Mouse (Mus musculus) cerebellum, adult 2 months (tissue): Measurements from ENCODE around the gene Fabp3. TPM values are rescaled to one million over a fixed set of nuclear protein-coding genes. Genes with fewer than 3 reads are reported as not detected.

Experiments
- DNase-seq, 2 experiments: peaks; one replicate each; pipeline ENCODE4 v3.0.0; 2021
- H3K27ac ChIP-seq: fragments of 200-500 bp; 2 replicates; pipeline ENCODE4 v1.5.1; 2012; ENCODE audit warnings: low read length, control low read depth, inconsistent platforms; ENCODE audit not compliant: insufficient read depth
- H3K27me3 ChIP-seq: fragments of 200-500 bp; 2 replicates; pipeline ENCODE4 v1.6.1; 2012; ENCODE audit warnings: inconsistent platforms, mild to moderate bottlenecking, low read length, moderate library complexity; ENCODE audit not compliant: control insufficient read depth, insufficient read depth
- H3K4me1 ChIP-seq: fragments of 200-500 bp; 2 replicates; pipeline ENCODE4 v1.6.1; 2011; ENCODE audit warnings: low read length; ENCODE audit not compliant: control insufficient read depth, insufficient read depth
- H3K4me3 ChIP-seq: fragments of 200-500 bp; replicated peaks from 2 replicates; pipeline ENCODE3; 2011; ENCODE audit warnings: mild to moderate bottlenecking, low read depth, low read length, control low read depth; ENCODE audit not compliant: insufficient read depth
- CTCF ChIP-seq: fragments of 200-500 bp; IDR thresholded peaks from 2 replicates; pipeline ENCODE4 v1.5.1; 2011; ENCODE audit warnings: low read depth, mild to moderate bottlenecking, control low read depth, low read length, moderate library complexity, borderline replicate concordance; ENCODE audit not compliant: insufficient read depth
- POLR2A ChIP-seq: fragments of 200-500 bp; IDR thresholded peaks from 2 replicates; pipeline ENCODE4 v1.6.1; 2011; ENCODE audit warnings: low read length, control low read depth, borderline replicate concordance; ENCODE audit not compliant: insufficient read depth
- WGBS: fragments of 180-500 bp; shearing (Covaris S2); methylation state at CpG from one replicate; pipeline ENCODE4 v1.1.7; 2018; 5-methylcytosine and 5-hydroxymethylcytosine counted together
- polyA plus RNA-seq: library from polyadenylated mRNA; depleted of rRNA; stranded (reverse); fragments of >200 nt; gene quantifications from 2 replicates; pipeline ENCODE4 v1.2.3, GENCODE M21; 2012

The Fabp3 gene
- polyA plus RNA-seq, 1 experiment, result 196 TPM

DNA sequence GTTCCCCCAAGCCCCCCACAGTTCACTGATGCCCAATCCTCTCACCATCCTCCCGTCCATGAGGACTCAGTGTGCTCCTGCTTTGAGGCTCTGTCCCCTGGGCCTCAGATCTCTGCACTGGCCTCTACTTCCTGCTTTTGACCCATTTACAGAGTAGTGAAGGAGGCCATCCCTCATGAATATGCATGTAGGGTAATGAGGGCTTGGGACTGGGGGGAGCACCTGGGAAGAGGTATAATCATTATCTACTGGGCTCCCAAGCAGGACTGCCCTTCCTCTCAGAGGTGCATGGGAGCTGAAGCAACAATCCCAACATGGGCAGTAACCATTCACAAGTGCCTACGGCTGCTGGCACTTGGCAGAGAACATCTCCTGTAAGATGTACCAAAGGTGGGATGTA, 29.3 kb upstream of the Fabp3 start, which contains the start of gene Serinc2:
Gene Serinc2 (minus strand): TSS at position 101 of the 400 bp plus-strand sequence.
- Histone ChIP-seq H3K27ac (no peak within 1 kb of the TSS), H3K4me3 (no peak within 1 kb of the TSS), H3K27me3 (no peaks in the 10 kb centered on the region), H3K4me1 (peaks cover 9% of the 10 kb centered on the region)
- 70% methylated on average over 2 of the region's 2 CpGs for WGBS
- no peak for TF ChIP-seq POLR2A
- DNase-seq, result no peak

DNA sequence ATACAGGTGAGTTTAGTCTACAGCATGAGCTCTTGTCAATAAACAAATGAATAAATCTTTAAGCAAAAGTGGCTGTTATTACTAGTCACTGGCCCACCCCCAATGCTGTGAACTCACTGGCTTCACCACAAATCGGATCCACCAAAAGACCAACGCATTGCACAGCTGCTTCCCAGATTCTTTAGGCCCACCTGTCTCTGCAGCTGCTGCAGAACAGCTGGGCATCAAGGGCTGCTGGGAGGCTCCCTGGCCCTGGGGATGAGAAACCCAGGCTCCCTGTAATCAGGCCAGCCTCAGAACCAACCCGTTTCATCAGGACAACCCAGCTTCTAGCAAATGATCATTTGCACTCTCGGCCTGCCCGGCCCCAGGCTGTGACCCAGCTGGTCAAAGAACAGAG, 25.5 kb upstream of the Fabp3 start:
- TF ChIP-seq CTCF (no peak), POLR2A (no peak)
- no peak overlapping the region for H3K27ac ChIP-seq
- 67% methylated on average over 5 of the region's 5 CpGs for WGBS
- DNase-seq, result no peak
- H3K4me3 ChIP-seq, result no peak overlapping the region
- H3K4me1 ChIP-seq, result no peaks in the 10 kb centered on the region
- H3K27me3 ChIP-seq, result no peaks in the 10 kb centered on the region

DNA sequence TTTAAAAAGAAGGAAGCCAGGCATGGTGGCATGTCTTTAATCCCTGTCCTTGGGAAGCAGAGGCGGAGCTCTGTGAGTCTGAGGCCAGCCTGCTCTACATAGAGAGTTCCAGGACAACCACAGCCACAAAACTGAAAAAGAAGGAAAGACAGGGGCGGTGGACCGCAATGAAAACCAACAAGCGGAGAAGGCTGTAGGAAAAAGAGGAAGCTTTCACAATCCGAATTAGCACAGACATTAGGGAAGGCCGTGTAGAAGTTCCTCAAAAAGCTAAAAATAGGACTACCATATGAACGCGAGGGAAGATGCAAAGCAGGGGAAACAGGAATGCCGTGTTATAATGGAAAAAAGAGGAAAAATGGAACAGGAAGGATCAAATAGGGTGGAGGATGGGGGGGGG, 24.6 kb upstream of the Fabp3 start:
- Histone ChIP-seq H3K4me1 (no peaks in the 10 kb centered on the region), H3K27ac (no peak overlapping the region), H3K4me3 (no peak overlapping the region), H3K27me3 (no peaks in the 10 kb centered on the region)
- 89% methylated on average over 9 of the region's 9 CpGs for WGBS
- TF ChIP-seq CTCF, result no peak
- no peak for TF ChIP-seq POLR2A
- DNase-seq, result no peak

DNA sequence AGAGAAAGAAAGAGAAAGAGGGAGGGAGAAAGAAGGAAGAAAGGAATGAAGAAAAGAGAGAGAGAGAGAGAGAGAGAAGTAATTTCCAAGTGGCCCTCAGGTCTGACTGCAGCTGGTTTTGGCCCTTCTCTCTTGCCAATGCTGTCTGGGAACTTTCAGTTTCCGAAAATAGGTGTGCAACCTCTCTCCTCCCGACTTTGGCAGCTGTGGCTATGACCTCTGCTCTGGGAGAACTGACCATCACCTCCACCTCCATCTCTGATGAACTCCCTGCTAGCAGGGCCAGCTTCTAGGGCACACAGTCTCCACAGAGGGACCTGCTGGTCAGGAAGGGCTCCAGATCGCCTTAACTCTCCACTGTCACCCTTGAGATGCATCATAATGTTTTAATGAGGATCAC, 21.9 kb upstream of the Fabp3 start:
- no peak for TF ChIP-seq POLR2A
- TF ChIP-seq CTCF, result no peak
- Histone ChIP-seq H3K4me1 (no peaks in the 10 kb centered on the region), H3K4me3 (no peak overlapping the region), H3K27me3 (no peaks in the 10 kb centered on the region), H3K27ac (no peak overlapping the region)
- DNase-seq, result no peak
- WGBS, result 67% methylated on average over 3 of the region's 3 CpGs

DNA sequence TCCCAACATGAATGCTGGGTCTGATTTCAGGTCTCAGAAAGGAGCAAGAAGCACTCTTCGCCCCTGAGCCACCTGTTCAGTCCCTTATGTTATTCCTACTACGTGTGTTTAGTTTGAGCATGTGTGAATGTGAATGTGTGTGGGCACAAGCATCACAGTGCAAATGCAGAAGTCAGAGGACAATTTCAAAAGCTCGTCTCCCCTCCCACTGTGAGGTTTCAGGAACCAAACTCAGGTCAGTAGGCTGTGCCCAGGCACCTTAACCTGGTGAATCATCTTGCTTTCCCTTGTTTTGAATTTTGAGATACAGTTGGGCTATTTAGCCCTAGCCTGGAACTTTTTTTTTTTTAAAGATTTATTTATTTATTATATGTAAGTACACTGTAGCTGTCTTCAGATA, 18.6 kb upstream of the Fabp3 start:
- 83% methylated on average over 3 of the region's 3 CpGs for WGBS
- Histone ChIP-seq H3K27me3 (no peaks in the 10 kb centered on the region), H3K4me3 (no peak overlapping the region), H3K4me1 (no peaks in the 10 kb centered on the region), H3K27ac (no peak overlapping the region)
- no peak for TF ChIP-seq POLR2A
- no peak for TF ChIP-seq CTCF
- no peak for DNase-seq

DNA sequence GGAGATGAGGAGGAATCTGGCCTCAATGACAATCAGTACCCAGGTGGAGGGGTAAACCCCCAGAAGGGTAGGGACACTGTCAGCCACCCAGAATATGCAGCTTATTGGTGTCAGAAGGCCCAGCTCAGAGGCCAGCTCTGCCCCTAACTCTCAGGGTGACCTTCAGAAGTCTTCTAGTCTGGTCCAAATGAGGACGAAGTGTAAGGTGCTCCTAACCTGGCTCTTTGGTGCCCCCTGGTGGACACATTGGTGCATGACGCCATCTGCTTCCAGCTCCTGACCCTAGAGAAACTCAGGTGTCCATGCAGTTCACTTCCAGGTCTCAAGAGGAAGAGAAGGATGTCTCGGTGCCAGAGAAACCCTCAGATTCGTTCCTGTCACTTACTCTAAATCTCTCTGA, 16.1 kb upstream of the Fabp3 start:
- H3K4me3 ChIP-seq, result no peak overlapping the region
- H3K27ac ChIP-seq, result no peak overlapping the region
- peak; percentile 78 to 89 for DNase-seq
- no peaks in the 10 kb centered on the region for H3K27me3 ChIP-seq
- TF ChIP-seq POLR2A (no peak), CTCF (peak; percentile 98)
- WGBS, result 0% methylated on average over 4 of the region's 4 CpGs
- H3K4me1 ChIP-seq, result no peaks in the 10 kb centered on the region

DNA sequence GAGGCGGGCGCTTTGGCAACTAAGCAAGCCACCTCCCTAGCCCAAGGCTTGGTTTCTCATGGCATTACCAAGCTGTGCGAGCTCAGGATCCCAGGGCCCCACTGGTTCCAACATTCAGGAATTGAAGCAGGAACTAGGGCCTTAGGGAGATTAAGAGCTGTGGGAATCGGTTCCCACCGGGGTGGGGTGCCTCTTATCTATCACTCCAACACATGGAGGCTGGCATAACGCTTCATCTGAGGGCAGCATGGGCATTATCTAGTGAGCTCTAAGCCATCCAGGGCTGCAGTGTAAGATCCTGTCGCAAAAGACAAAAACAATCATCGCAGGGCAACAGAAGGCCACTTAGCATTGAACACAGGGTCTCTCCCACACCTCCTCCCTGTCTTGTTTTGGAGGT, 13.9 kb upstream of the Fabp3 start:
- DNase-seq, result no peak
- Histone ChIP-seq H3K4me3 (no peak overlapping the region), H3K4me1 (peaks cover 13% of the 10 kb centered on the region), H3K27me3 (no peaks in the 10 kb centered on the region), H3K27ac (no peak overlapping the region)
- 87% methylated on average over 8 of the region's 8 CpGs for WGBS
- TF ChIP-seq CTCF, result no peak
- no peak for TF ChIP-seq POLR2A

DNA sequence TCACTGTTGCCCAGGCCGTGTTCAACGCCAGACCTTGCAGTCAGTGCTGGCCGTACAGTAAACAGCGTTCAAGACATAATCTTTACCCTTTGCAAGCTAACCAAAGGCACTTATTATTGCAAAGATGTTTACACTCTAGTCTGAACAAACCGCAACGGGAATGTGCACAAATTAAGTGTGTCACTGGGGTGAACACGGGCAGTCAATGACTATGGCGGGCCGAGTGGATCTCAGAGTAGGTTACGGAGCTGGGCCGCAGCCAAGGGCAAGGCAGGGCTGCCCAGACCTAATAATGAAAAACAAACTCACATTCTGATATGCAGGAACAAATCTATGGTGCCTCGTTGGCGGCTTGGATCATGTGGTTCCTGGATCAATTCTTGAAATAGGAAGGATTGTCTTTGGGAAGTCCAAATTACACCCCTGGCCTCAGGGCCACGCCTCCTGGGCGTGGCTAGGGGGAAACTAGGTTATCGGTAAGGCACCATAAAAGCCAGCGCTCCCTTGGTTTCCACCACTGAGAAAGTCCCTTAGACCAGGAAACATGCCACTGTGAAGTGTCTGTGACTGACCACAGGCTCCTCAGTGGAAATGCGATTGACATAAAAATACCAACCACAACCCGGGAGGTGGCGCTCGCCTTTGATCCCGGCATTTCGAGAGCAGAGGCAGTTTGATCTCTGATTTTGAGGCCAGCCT, 13.2 kb upstream of the Fabp3 start:
- Histone ChIP-seq H3K4me1 (peaks cover 20% of the 10 kb centered on the region), H3K27me3 (no peaks in the 10 kb centered on the region), H3K27ac (no peak overlapping the region), H3K4me3 (no peak overlapping the region)
- TF ChIP-seq POLR2A, result no peak
- no peak for TF ChIP-seq CTCF
- DNase-seq, result no peak
- WGBS, result 51% methylated on average over 23 of the region's 23 CpGs
